Mouse (Mus musculus) lung, adult 2 months (tissue): ENCODE results near the gene Gm20388.

Experiments used
- CTCF ChIP-seq: fragments of 200-500 bp; IDR thresholded peaks from 2 replicates; pipeline ENCODE4 v1.5.1; 2011; ENCODE audit warnings: mild to moderate bottlenecking, low read length, control low read depth; ENCODE audit not compliant: insufficient read depth
- POLR2A ChIP-seq: fragments of 200-500 bp; IDR thresholded peaks from 2 replicates; pipeline ENCODE4 v1.6.1; 2011; ENCODE audit warnings: low read depth, mild to moderate bottlenecking, control low read depth, low read length, borderline replicate concordance; ENCODE audit errors: extremely low read depth

DNA sequence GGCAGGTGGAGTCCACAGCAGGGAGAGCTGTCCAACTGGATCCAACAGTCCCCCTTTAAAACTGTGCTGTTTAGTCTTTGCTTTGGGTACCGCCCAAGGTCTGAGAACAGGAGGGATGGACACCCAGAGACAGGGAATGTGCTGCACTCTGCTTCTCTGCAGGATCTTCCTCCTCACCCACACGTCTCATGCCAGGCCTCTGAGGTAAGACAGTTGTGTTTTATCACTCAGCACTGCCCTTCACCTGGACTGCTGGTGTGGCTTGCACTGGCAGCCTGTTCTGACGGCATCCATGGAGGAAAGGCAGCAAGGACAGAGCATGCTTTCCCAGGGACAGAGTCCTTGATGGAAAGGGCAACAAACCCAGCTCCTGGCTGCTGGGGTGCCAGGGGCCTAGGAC, 2991.9 kb downstream of the Gm20388 start:
- no peak for TF ChIP-seq CTCF
- no peak for TF ChIP-seq POLR2A
